Mouse (Mus musculus) cerebellum, adult 2 months (tissue): ENCODE results near the gene Mob3a. TPM values are rescaled to one million over a fixed set of nuclear protein-coding genes. Genes with fewer than 3 reads are reported as not detected.

Source experiments
- DNase-seq, 2 experiments: peaks; one replicate each; pipeline ENCODE4 v3.0.0; 2021
- H3K27ac ChIP-seq: fragments of 200-500 bp; 2 replicates; pipeline ENCODE4 v1.5.1; 2012; ENCODE audit warnings: low read length, control low read depth, inconsistent platforms; ENCODE audit not compliant: insufficient read depth
- H3K27me3 ChIP-seq: fragments of 200-500 bp; 2 replicates; pipeline ENCODE4 v1.6.1; 2012; ENCODE audit warnings: inconsistent platforms, mild to moderate bottlenecking, low read length, moderate library complexity; ENCODE audit not compliant: control insufficient read depth, insufficient read depth
- H3K4me1 ChIP-seq: fragments of 200-500 bp; 2 replicates; pipeline ENCODE4 v1.6.1; 2011; ENCODE audit warnings: low read length; ENCODE audit not compliant: control insufficient read depth, insufficient read depth
- H3K4me3 ChIP-seq: fragments of 200-500 bp; replicated peaks from 2 replicates; pipeline ENCODE3; 2011; ENCODE audit warnings: mild to moderate bottlenecking, low read depth, low read length, control low read depth; ENCODE audit not compliant: insufficient read depth
- CTCF ChIP-seq: fragments of 200-500 bp; IDR thresholded peaks from 2 replicates; pipeline ENCODE4 v1.5.1; 2011; ENCODE audit warnings: low read depth, mild to moderate bottlenecking, control low read depth, low read length, moderate library complexity, borderline replicate concordance; ENCODE audit not compliant: insufficient read depth
- POLR2A ChIP-seq: fragments of 200-500 bp; IDR thresholded peaks from 2 replicates; pipeline ENCODE4 v1.6.1; 2011; ENCODE audit warnings: low read length, control low read depth, borderline replicate concordance; ENCODE audit not compliant: insufficient read depth
- WGBS: fragments of 180-500 bp; shearing (Covaris S2); methylation state at CpG from one replicate; pipeline ENCODE4 v1.1.7; 2018; 5-methylcytosine and 5-hydroxymethylcytosine counted together
- polyA plus RNA-seq: library from polyadenylated mRNA; depleted of rRNA; stranded (reverse); fragments of >200 nt; gene quantifications from 2 replicates; pipeline ENCODE4 v1.2.3, GENCODE M21; 2012

Mob3a gene
- polyA plus RNA-seq, 1 experiment = 12.6 TPM

- Histone ChIP-seq H3K4me1 (peaks cover 11% of the 10 kb centered on the region; the same call in 1 of the 2 replicates), H3K27ac (no peak overlapping the region), H3K4me3 (no peak overlapping the region), H3K27me3 (no peaks in the 10 kb centered on the region)
- no peak for DNase-seq
- WGBS = 88% methylated on average over 8 of the region's 8 CpGs
- TF ChIP-seq CTCF (no peak), POLR2A (no peak)
Measured at GRCm38 (mm10) chr10:80697393-80697787, 4.4 kb downstream of the Mob3a start.

- no peak overlapping the region for H3K4me3 ChIP-seq
- peaks cover 11% of the 10 kb centered on the region; the same call in 1 of the 2 replicates for H3K4me1 ChIP-seq
- no peak for DNase-seq
- TF ChIP-seq CTCF (no peak), POLR2A (no peak)
- H3K27me3 ChIP-seq = no peaks in the 10 kb centered on the region
- H3K27ac ChIP-seq = no peak overlapping the region
- WGBS = 76% methylated on average over 12 of the region's 12 CpGs
Measured at GRCm38 (mm10) chr10:80696502-80697392, 5.0 kb downstream of the Mob3a start.

GRCm38 (mm10) chr10:80695801-80696501 is 5.8 kb downstream of the Mob3a start:
- Histone ChIP-seq H3K27me3 (no peaks in the 10 kb centered on the region), H3K4me1 (peaks cover 11% of the 10 kb centered on the region; the same call in 1 of the 2 replicates), H3K27ac (no peak overlapping the region), H3K4me3 (no peak overlapping the region)
- DNase-seq = no peak
- WGBS = 79% methylated on average over 10 of the region's 10 CpGs
- TF ChIP-seq CTCF (no peak), POLR2A (no peak)

GRCm38 (mm10) chr10:80695186-80695585 is 6.6 kb downstream of the Mob3a start:
- H3K4me1 ChIP-seq = peaks cover 11% of the 10 kb centered on the region; the same call in 1 of the 2 replicates
- H3K4me3 ChIP-seq = no peak overlapping the region
- TF ChIP-seq POLR2A = no peak
- no peak for TF ChIP-seq CTCF
- H3K27ac ChIP-seq = no peak overlapping the region
- no peaks in the 10 kb centered on the region for H3K27me3 ChIP-seq
- no peak for DNase-seq
- 77% methylated on average over 2 of the region's 2 CpGs for whole genome bisulfite sequencing

- 69% methylated on average over 13 of the region's 13 CpGs for WGBS
- no peaks in the 10 kb centered on the region for H3K27me3 ChIP-seq
- no peak for DNase-seq
- peaks cover 11% of the 10 kb centered on the region; the same call in 1 of the 2 replicates for H3K4me1 ChIP-seq
- TF ChIP-seq POLR2A = no peak
- no peak for TF ChIP-seq CTCF
- no peak overlapping the region for H3K27ac ChIP-seq
- no peak overlapping the region for H3K4me3 ChIP-seq
Measured at GRCm38 (mm10) chr10:80694159-80694938, 7.4 kb downstream of the Mob3a start.

GRCm38 (mm10) chr10:80693401-80694045 is 8.3 kb downstream of the Mob3a start:
- no peak for DNase-seq
- TF ChIP-seq CTCF (no peak), POLR2A (no peak)
- H3K4me3 ChIP-seq = no peak overlapping the region
- H3K4me1 ChIP-seq = peaks cover 11% of the 10 kb centered on the region; the same call in 1 of the 2 replicates
- H3K27me3 ChIP-seq = no peaks in the 10 kb centered on the region
- no peak overlapping the region for H3K27ac ChIP-seq
- 66% methylated on average over 12 of the region's 12 CpGs for WGBS

DNA sequence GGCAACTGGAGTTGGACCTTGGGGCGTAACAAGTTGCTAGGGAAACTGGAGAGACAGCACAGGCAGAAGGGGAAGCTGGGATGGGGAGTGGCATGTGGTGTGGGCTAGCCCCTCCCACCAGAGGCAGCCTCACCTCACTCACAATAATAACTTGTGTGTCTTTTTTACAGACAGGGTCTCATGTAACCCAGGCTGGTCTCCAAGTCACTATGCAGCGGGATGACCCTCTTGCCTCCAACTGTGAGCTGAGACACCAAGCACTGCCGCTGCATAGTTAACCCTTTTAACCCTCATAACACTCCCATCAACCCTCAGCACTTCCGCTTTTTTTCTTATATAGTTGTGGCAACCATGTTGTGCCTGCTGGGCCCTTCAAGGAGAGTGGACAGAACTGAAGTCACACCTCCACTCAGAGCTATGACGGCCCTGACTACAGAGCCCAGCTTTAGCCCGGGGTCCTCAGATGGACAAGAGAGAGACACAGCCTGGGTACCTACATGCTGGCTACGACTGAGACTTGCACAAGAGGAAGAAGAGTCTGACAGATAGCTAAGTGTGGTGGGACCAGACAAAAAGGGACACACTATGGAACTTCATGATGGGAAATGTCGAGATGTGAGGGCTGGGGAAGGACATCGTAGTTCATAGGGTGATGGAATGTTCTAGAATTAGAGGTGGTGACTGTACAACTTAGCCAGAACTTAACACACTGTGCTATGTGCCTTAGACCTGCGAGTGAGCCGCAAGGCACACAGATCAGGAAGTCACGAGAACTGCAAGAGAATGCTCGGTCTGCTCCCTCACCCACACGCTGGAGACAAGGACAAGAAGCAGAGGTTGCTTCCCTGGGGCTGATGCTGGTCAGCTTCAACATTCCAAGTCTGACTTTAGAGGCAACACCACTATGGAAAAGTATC is 9.3 kb downstream of the Mob3a start:
- Histone ChIP-seq H3K27ac (no peak overlapping the region), H3K27me3 (no peaks in the 10 kb centered on the region), H3K4me3 (no peak overlapping the region), H3K4me1 (peaks cover 5% of the 10 kb centered on the region; the same call in 1 of the 2 replicates)
- TF ChIP-seq POLR2A (no peak), CTCF (no peak)
- DNase-seq = no peak
- WGBS = 77% methylated on average over 14 of the region's 14 CpGs
